Mouse (Mus musculus): ENCODE measurements around the gene Vmn1r81. TPM values are rescaled to one million over a fixed set of nuclear protein-coding genes. Genes with fewer than 3 reads are reported as not detected.

Gene Vmn1r81
- not detected in 2 replicates for polyA plus RNA-seq (2015; fragmentation: Nextera tagmentation; extraction: Ambion mirVana)

GRCm38 (mm10) chr7:12268169-12268568 is at the start of gene Vmn1r81:
Gene Vmn1r81 (minus strand): TSS chr7:12268269.
- no peak within 1 kb of the TSS for H3K27ac ChIP-seq (ENCODE audit: low read length)
- H3K9me3 ChIP-seq (replicated peaks; ENCODE audit: control insufficient read depth, low read length): no peaks in the 10 kb centered on the region
- no peak for ATAC-seq (ENCODE audit: insufficient read depth, low FRiP score)
- no peaks in the 10 kb centered on the region for H3K4me1 ChIP-seq (ENCODE audit: control insufficient read depth, insufficient read depth, low read length)
- H3K27me3 ChIP-seq (ENCODE audit: control insufficient read depth, insufficient read depth, low read length): no peaks in the 10 kb centered on the region
- no peak within 1 kb of the TSS for H3K4me3 ChIP-seq (replicated peaks; ENCODE audit: low read length)
- no peak within 1 kb of the TSS for H3K4me2 ChIP-seq (ENCODE audit: low read depth, low read length)
- 74% methylated on average over 1 of the region's 1 CpGs for WGBS
- no peaks in the 10 kb centered on the region for H3K36me3 ChIP-seq (ENCODE audit: control insufficient read depth, insufficient read depth, low read length)
- H3K9ac ChIP-seq (ENCODE audit: low read length): no peak within 1 kb of the TSS

GRCm38 (mm10) chr7:12300130-12300529 is 32.1 kb upstream of the Vmn1r81 start, which contains the start of gene Vmn1r82:
Gene Vmn1r82 (plus strand): TSS chr7:12300430.
- no peaks in the 10 kb centered on the region for H3K36me3 ChIP-seq (ENCODE audit: control insufficient read depth, insufficient read depth, low read length)
- no peak within 1 kb of the TSS for H3K27ac ChIP-seq (ENCODE audit: low read length)
- no peak for ATAC-seq (ENCODE audit: insufficient read depth, low FRiP score)
- H3K9me3 ChIP-seq (replicated peaks; ENCODE audit: control insufficient read depth, low read length): 0 out of 2 replicates have a peak, but pooled peaks cover under 1% of the 10 kb centered on the region
- 57% methylated on average over 2 of the region's 2 CpGs for WGBS
- H3K9ac ChIP-seq (ENCODE audit: low read length): no peak within 1 kb of the TSS
- no peak within 1 kb of the TSS for H3K4me2 ChIP-seq (ENCODE audit: low read depth, low read length)
- H3K4me3 ChIP-seq (replicated peaks; ENCODE audit: low read length): no peak within 1 kb of the TSS
- H3K27me3 ChIP-seq (ENCODE audit: control insufficient read depth, insufficient read depth, low read length): no peaks in the 10 kb centered on the region
- H3K4me1 ChIP-seq (ENCODE audit: control insufficient read depth, insufficient read depth, low read length): no peaks in the 10 kb centered on the region

GRCm38 (mm10) chr7:12204141-12204540 is 63.9 kb downstream of the Vmn1r81 start:
- Histone ChIP-seq H3K4me1 (ENCODE audit: control insufficient read depth, insufficient read depth, low read length) (no peaks in the 10 kb centered on the region), H3K27me3 (ENCODE audit: control insufficient read depth, insufficient read depth, low read length) (no peaks in the 10 kb centered on the region), H3K9ac (ENCODE audit: low read length) (no peak overlapping the region), H3K4me3 (replicated peaks; ENCODE audit: low read length) (no peak overlapping the region), H3K4me2 (ENCODE audit: low read depth, low read length) (no peak overlapping the region), H3K36me3 (ENCODE audit: control insufficient read depth, insufficient read depth, low read length) (no peaks in the 10 kb centered on the region), H3K27ac (ENCODE audit: low read length) (no peak overlapping the region), H3K9me3 (replicated peaks; ENCODE audit: control insufficient read depth, low read length) (no peaks in the 10 kb centered on the region; the same call in 1 of the 2 replicates)
- no peak for ATAC-seq (ENCODE audit: insufficient read depth, low FRiP score)
- WGBS: 75% methylated on average over 2 of the region's 2 CpGs

Other genes starting within 250 kb of the Vmn1r81 start
- not detected in 2 replicates for gene Vmn1r77, start 231.5 kb downstream of the Vmn1r81 start, polyA plus RNA-seq (2015; fragmentation: Nextera tagmentation; extraction: Ambion mirVana)
- gene Vmn1r78, start 118.0 kb downstream of the Vmn1r81 start, polyA plus RNA-seq (2015; fragmentation: Nextera tagmentation; extraction: Ambion mirVana): not detected in 2 replicates
- gene Vmn1r79, start 97.0 kb downstream of the Vmn1r81 start, polyA plus RNA-seq (2015; fragmentation: Nextera tagmentation; extraction: Ambion mirVana): not detected in 2 replicates
- not detected in 2 replicates for gene Vmn1r80, start 79.0 kb downstream of the Vmn1r81 start, polyA plus RNA-seq (2015; fragmentation: Nextera tagmentation; extraction: Ambion mirVana)
- gene Vmn1r82, start 32.2 kb upstream of the Vmn1r81 start, polyA plus RNA-seq (2015; fragmentation: Nextera tagmentation; extraction: Ambion mirVana): not detected in 2 replicates
- not detected in 2 replicates for gene Vmn1r83, start 61.2 kb upstream of the Vmn1r81 start, polyA plus RNA-seq (2015; fragmentation: Nextera tagmentation; extraction: Ambion mirVana)
- not detected in 2 replicates for gene Vmn1r84, start 101.0 kb upstream of the Vmn1r81 start, polyA plus RNA-seq (2015; fragmentation: Nextera tagmentation; extraction: Ambion mirVana)
- gene Zfp551, start 154.5 kb upstream of the Vmn1r81 start, polyA plus RNA-seq (2015; fragmentation: Nextera tagmentation; extraction: Ambion mirVana): 3.9 and 4.1 TPM in 2 replicates
- gene Zfp606, start 210.0 kb upstream of the Vmn1r81 start, polyA plus RNA-seq (2015; fragmentation: Nextera tagmentation; extraction: Ambion mirVana): 16.6 and 16.8 TPM in 2 replicates
- gene 2900092C05Rik, start 244.2 kb upstream of the Vmn1r81 start, polyA plus RNA-seq (2015; fragmentation: Nextera tagmentation; extraction: Ambion mirVana): not detected in 2 replicates